Mouse (Mus musculus): ENCODE results near the gene Snx3. TPM values are rescaled to one million over a fixed set of nuclear protein-coding genes. Genes with fewer than 3 reads are reported as not detected.

Snx3 gene
- total RNA-seq (2023) = 100 to 1,000 TPM; 146 to 153 TPM

DNA sequence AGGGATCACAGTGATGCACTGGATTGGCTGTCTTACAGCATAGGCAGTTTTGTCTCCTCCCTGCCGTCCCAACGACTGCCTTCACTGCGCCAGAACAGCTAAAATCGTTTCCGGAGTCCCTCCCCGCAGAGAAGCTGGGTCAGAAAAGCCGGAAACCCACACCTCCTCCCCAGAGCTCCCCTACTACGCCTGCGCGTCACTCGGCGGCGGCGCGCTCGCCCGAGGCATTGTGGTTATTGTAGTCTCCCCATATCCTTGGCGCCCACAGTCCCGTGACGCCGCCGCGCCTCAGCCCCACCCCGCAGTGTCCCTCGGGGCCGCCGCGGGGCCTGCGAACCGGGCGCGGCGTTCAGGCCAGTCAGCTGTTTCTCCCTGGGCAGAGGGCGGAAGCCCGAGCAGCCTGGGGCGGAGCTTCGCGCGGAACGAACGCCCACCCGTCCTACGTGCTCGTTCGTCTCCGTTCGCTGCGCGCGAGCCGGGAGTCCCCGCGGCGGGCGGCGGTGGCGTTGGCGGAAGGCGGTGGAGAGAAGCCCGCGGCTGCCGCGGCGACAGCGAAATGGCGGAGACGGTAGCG, at the start of gene Snx3:
Snx3 (plus strand) TSS at position 256 of the 574 bp plus-strand sequence.

DNA sequence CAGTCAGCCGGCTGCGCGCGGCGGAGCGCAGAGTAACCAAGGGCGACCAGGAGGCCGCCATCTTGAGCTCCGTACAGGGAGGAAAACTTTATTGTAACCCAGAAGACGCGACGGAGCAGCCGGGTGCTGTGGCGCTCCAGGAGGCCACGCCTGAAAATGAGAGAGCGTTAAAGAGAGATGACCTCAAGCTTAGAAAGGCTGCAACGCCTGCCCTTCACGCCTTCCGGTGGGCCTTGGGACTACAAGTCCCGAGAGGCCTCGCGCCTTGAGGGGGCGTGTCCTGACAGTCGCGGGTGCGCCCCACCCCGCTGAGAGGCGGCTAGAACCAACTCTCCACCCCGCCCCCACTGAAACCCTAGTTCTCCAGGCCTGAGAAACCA, 23.5 kb upstream of the Snx3 start, which contains the start of gene Afg1l:
Afg1l (minus strand) TSS at position 225 of the 380 bp plus-strand sequence.

DNA sequence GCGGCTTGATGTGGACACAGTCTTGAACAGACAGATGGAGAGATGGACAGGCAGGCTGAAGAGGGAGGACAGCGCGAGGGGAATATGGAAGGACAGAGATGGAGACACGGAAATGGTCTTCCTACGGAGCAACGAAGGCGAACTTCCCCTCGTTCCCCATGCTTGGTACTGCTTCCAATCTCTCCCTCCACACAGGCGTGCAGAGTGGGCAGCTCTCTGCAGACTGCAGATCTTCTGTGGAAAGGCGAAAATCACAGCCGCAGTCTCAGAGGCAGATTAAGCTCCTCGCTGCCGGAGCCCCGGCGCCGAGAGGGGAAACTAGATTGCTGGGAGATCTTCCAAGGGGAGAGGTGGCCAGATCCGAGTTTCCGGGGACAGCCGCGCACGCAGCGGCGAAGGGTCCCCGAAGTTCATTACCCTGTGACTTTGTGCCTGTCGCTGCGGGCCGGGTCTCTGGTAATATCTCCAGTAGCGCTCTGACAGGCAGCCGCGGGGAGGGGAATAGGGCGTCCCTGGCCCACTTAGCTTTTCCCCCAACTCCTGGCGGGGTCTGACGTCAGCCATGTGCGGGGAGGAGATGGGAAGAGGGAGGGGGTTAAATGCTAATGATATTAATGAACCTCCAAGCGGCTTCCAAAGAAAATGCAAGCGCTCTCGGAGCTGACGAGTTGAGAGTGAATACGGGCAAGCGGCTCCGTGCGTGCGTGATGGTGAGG, 81.5 kb downstream of the Snx3 start, which contains the start of the genes Nr2e1 and Ostm1:
Nr2e1 (minus strand) TSS at position 476 of the 716 bp plus-strand sequence.
Ostm1 (plus strand) TSS at position 666 of the 716 bp plus-strand sequence.

Other genes starting within 250 kb of the Snx3 start
- gene Foxo3, start 225.3 kb upstream of the Snx3 start, total RNA-seq (2023) = 100 to 1,000 TPM; 103 to 113 TPM
- 1 to 10 TPM; 5.2 to 5.6 TPM for gene Afg1l, start 23.5 kb upstream of the Snx3 start, total RNA-seq (2023)
- gene Nr2e1, start 81.6 kb downstream of the Snx3 start, total RNA-seq (2023) = not detected
- 10 to 100 TPM; 43.2 to 44.9 TPM for gene Ostm1, start 81.8 kb downstream of the Snx3 start, total RNA-seq (2023)